9 mouse cellular contexts compared by ENCODE assay signal in genomic region chr10:125970500-125970899, GRCm38 (mm10). TPM values are rescaled to one million over a fixed set of nuclear protein-coding genes. Genes with fewer than 3 reads are reported as not detected.
DNase-seq lines count a peak whose midpoint lies in the region; ATAC-seq and TF ChIP-seq lines count a peak whose summit lies in the region.
"Had no signal": no experiment of that assay in that cellular context is flagged by ENCODE, and none has a peak within 500 bp of the region (broad histone marks: within the 10 kb centered on the region; RNA-seq: fewer than 3 reads in every experiment).

No protein-coding gene starts in this region.

- no peaks in the 10 kb centered on the region for H3K9me3 ChIP-seq in kidney, embryonic 14.5 days (ENCODE audit: control insufficient read depth, low read length)
- no peaks in the 10 kb centered on the region for H3K9me3 ChIP-seq in hindbrain, embryonic 11.5 days (ENCODE audit: control insufficient read depth, low read length)
- H3K9me3 ChIP-seq in limb, embryonic 13.5 days, result no peaks in the 10 kb centered on the region
- H3K9me3 ChIP-seq in liver, postnatal 0 days (ENCODE audit: low read length), result no peaks in the 10 kb centered on the region
- H3K9me3 ChIP-seq in heart, embryonic 10.5 days, result no peaks in the 10 kb centered on the region

- H3K4me1 ChIP-seq in kidney, embryonic 14.5 days (ENCODE audit: control insufficient read depth, insufficient read depth, low read length), result peaks cover 16% of the 10 kb centered on the region
- H3K4me1 ChIP-seq in hindbrain, embryonic 11.5 days (replicated peaks; ENCODE audit: control insufficient read depth, insufficient read depth, low read length), result no peaks in the 10 kb centered on the region
- peaks cover 48% of the 10 kb centered on the region for H3K4me1 ChIP-seq in limb, embryonic 13.5 days
- H3K4me1 ChIP-seq in liver, postnatal 0 days (ENCODE audit: insufficient read depth), result peaks cover 9% of the 10 kb centered on the region
- peaks cover 18% of the 10 kb centered on the region for H3K4me1 ChIP-seq in heart, embryonic 10.5 days

- 20% methylated on average over 4 of the region's 4 CpGs for WGBS in kidney, embryonic 14.5 days
- 49% methylated on average over 4 of the region's 4 CpGs for WGBS in hindbrain, embryonic 11.5 days
- 15% methylated on average over 4 of the region's 4 CpGs for WGBS in limb, embryonic 13.5 days
- WGBS in liver, postnatal 0 days (ENCODE audit: insufficient replicate concordance), result 57% methylated on average over 4 of the region's 4 CpGs
- WGBS in heart, embryonic 10.5 days, result 43% methylated on average over 4 of the region's 4 CpGs

- TF ChIP-seq EP300 in liver, postnatal 0 days (IDR thresholded peaks at IDR 0.05; ENCODE audit: low read depth), result no peak

- no peak for TF ChIP-seq CTCF in liver, postnatal 0 days (IDR thresholded peaks at IDR 0.05; ENCODE audit: low read depth)

- ATAC-seq in kidney, embryonic 14.5 days (ENCODE audit: low FRiP score, low TSS enrichment), result no peak
- ATAC-seq in hindbrain, embryonic 11.5 days (ENCODE audit: low FRiP score), result no peak
- peak; percentile 74 for ATAC-seq in limb, embryonic 13.5 days (ENCODE audit: low FRiP score, low read depth)
- ATAC-seq in liver, postnatal 0 days, result no peak

- H3K27ac ChIP-seq in kidney, embryonic 14.5 days (ENCODE audit: low read depth, low read length), result peak overlapping the region; percentile 13; the same call in 1 of the 2 replicates
- no peak overlapping the region for H3K27ac ChIP-seq in hindbrain, embryonic 11.5 days (ENCODE audit: low read depth, low read length)
- H3K27ac ChIP-seq in limb, embryonic 13.5 days, result peak overlapping the region; percentile 100
- no peak overlapping the region for H3K27ac ChIP-seq in liver, postnatal 0 days (ENCODE audit: low read depth)
- no peak overlapping the region for H3K27ac ChIP-seq in heart, embryonic 10.5 days

- H3K9ac ChIP-seq in kidney, embryonic 14.5 days (ENCODE audit: low read depth, low read length), result peak overlapping the region; percentile 12; the same call in 1 of the 2 replicates
- H3K9ac ChIP-seq in hindbrain, embryonic 11.5 days (ENCODE audit: low read depth, low read length), result no peak overlapping the region
- H3K9ac ChIP-seq in limb, embryonic 13.5 days, result peak overlapping the region; percentile 100
- H3K9ac ChIP-seq in liver, postnatal 0 days (replicated peaks), result no peak overlapping the region

- H3K4me2 ChIP-seq in kidney, embryonic 14.5 days (replicated peaks; ENCODE audit: low read depth, low read length), result peak overlapping the region; percentile 71
- H3K4me2 ChIP-seq in hindbrain, embryonic 11.5 days (replicated peaks; ENCODE audit: low read depth, low read length), result no peak overlapping the region
- H3K4me2 ChIP-seq in limb, embryonic 13.5 days (replicated peaks), result peak overlapping the region; percentile 72
- H3K4me2 ChIP-seq in liver, postnatal 0 days (ENCODE audit: low read depth, low read length), result no peak overlapping the region

- H3K4me3 ChIP-seq in kidney, embryonic 14.5 days (ENCODE audit: low read length), result peak overlapping the region; percentile 2; the same call in 1 of the 2 replicates
- H3K4me3 ChIP-seq in hindbrain, embryonic 11.5 days (ENCODE audit: low read depth, low read length), result no peak overlapping the region
- peak overlapping the region; percentile 98 for H3K4me3 ChIP-seq in limb, embryonic 13.5 days
- no peak overlapping the region for H3K4me3 ChIP-seq in liver, postnatal 0 days (ENCODE audit: low read depth, low read length)
- no peak overlapping the region for H3K4me3 ChIP-seq in heart, embryonic 10.5 days

- H3K27me3 ChIP-seq in kidney, embryonic 14.5 days (ENCODE audit: control insufficient read depth, insufficient read depth, low read length), result no peaks in the 10 kb centered on the region
- H3K27me3 ChIP-seq in hindbrain, embryonic 11.5 days (ENCODE audit: control insufficient read depth, insufficient read depth, low read length), result no peaks in the 10 kb centered on the region
- H3K27me3 ChIP-seq in limb, embryonic 13.5 days, result no peaks in the 10 kb centered on the region
- peaks cover 4% of the 10 kb centered on the region; the same call in 1 of the 2 replicates for H3K27me3 ChIP-seq in liver, postnatal 0 days (ENCODE audit: insufficient read depth, low read length)
- H3K27me3 ChIP-seq in heart, embryonic 10.5 days (ENCODE audit: insufficient read depth, poor library complexity, severe bottlenecking), result peaks cover 22% of the 10 kb centered on the region; the same call in 1 of the 2 replicates

- no peak for DNase-seq in kidney, adult 8-10 months
- DNase-seq in embryo, embryonic 11 days, result peak; percentile 82
- DNase-seq in hindbrain, embryonic 11.5 days (ENCODE audit: low spot score), result peak; percentile 39
- no peak for DNase-seq in ovary, adult 18-20 months (ENCODE audit: low spot score)
- no peak for DNase-seq in liver, postnatal 0 days
- no peak for DNase-seq in heart, embryonic 10.5 days (ENCODE audit: low spot score)
- DNase-seq: adrenal gland, adult 2 months had no signal

- peaks cover 16% of the 10 kb centered on the region for H3K36me3 ChIP-seq in kidney, embryonic 14.5 days (ENCODE audit: control insufficient read depth, insufficient read depth, low read length)
- H3K36me3 ChIP-seq in hindbrain, embryonic 11.5 days (ENCODE audit: control insufficient read depth, insufficient read depth, low read length), result no peaks in the 10 kb centered on the region
- peaks cover 19% of the 10 kb centered on the region for H3K36me3 ChIP-seq in limb, embryonic 13.5 days
- no peaks in the 10 kb centered on the region for H3K36me3 ChIP-seq in liver, postnatal 0 days (replicated peaks; ENCODE audit: insufficient read depth, low read length)
- 0 out of 2 replicates have a peak, but pooled peaks cover 2% of the 10 kb centered on the region for H3K36me3 ChIP-seq in heart, embryonic 10.5 days

RNA-seq across cellular contexts. Expression of gene Lrig3, which starts 4.5 kb away (rescaled TPM):
- 25.7 and 30.1 TPM in 2 replicates for polyA plus RNA-seq in kidney, embryonic 14.5 days (2014; fragmentation: Nextera tagmentation; extraction: Ambion mirVana)
- polyA plus RNA-seq in hindbrain, embryonic 11.5 days (2014; fragmentation: Nextera tagmentation; extraction: Ambion mirVana), result 14.1 and 18.8 TPM in 2 replicates
- polyA plus RNA-seq in limb, embryonic 13.5 days (2015; fragmentation: Nextera tagmentation; extraction: Ambion mirVana), result 61.5 and 64.9 TPM in 2 replicates
- polyA plus RNA-seq in liver, postnatal 0 days (2015; fragmentation: Nextera tagmentation; extraction: Ambion mirVana), result 0.94 and 1.4 TPM in 2 replicates
- 3.3 and 8.4 TPM in 2 replicates for polyA plus RNA-seq in heart, embryonic 10.5 days (2016; fragmentation: Nextera tagmentation; extraction: Ambion mirVana)

Comparison
In these comparisons a context has a peak if more than half of its experiments do, and no peak if none do; other contexts are left out.
1. H3K27ac ChIP-seq: peak in kidney, embryonic 14.5 days (single experiment) and limb, embryonic 13.5 days (single experiment); none in hindbrain, embryonic 11.5 days (single experiment), liver, postnatal 0 days (single experiment) and heart, embryonic 10.5 days (single experiment).
2. H3K4me2 ChIP-seq: peak in kidney, embryonic 14.5 days (single experiment) and limb, embryonic 13.5 days (single experiment); none in hindbrain, embryonic 11.5 days (single experiment) and liver, postnatal 0 days (single experiment).
3. H3K4me3 ChIP-seq: peak in kidney, embryonic 14.5 days (single experiment) and limb, embryonic 13.5 days (single experiment); none in hindbrain, embryonic 11.5 days (single experiment), liver, postnatal 0 days (single experiment) and heart, embryonic 10.5 days (single experiment).
4. H3K9ac ChIP-seq: peak in kidney, embryonic 14.5 days (single experiment) and limb, embryonic 13.5 days (single experiment); none in hindbrain, embryonic 11.5 days (single experiment) and liver, postnatal 0 days (single experiment).
5. DNase-seq: peak in embryo, embryonic 11 days (single experiment) and hindbrain, embryonic 11.5 days (single experiment); none in kidney, adult 8-10 months (0 of 2), ovary, adult 18-20 months (single experiment), liver, postnatal 0 days (single experiment) and heart, embryonic 10.5 days (single experiment).